Mouse (Mus musculus) spleen, postnatal 14 days (tissue): ENCODE measurements around the gene Ints3.

Source experiments
- DNase-seq, 2 experiments: peaks; one replicate each; pipeline ENCODE4 v3.0.0; 2021 to 2022; ENCODE audit warnings: low spot score in 2 of 2

Ints3 gene

GRCm38 (mm10) chr3:90391004-90391403, 42.4 kb downstream of the Ints3 start:
- DNase-seq: no peak

GRCm38 (mm10) chr3:90389511-90390490, 43.6 kb downstream of the Ints3 start, which contains the start of gene Slc27a3:
TSS of gene Slc27a3 (minus strand) at chr3:90389938.
- DNase-seq: no peak

GRCm38 (mm10) chr3:90388726-90389510, 44.5 kb downstream of the Ints3 start:
- no peak for DNase-seq

- no peak for DNase-seq
Observed at GRCm38 (mm10) chr3:90388192-90388591, 45.2 kb downstream of the Ints3 start.

GRCm38 (mm10) chr3:90387483-90387882, 45.9 kb downstream of the Ints3 start:
- DNase-seq: no peak

- no peak for DNase-seq
Observed at GRCm38 (mm10) chr3:90386817-90387216, 46.6 kb downstream of the Ints3 start.

- DNase-seq: no peak
Observed at GRCm38 (mm10) chr3:90384851-90385375, 48.5 kb downstream of the Ints3 start.

- peak in 1 of 2 experiments; percentile 28 for DNase-seq
Observed at GRCm38 (mm10) chr3:90383690-90384089, 49.7 kb downstream of the Ints3 start.

- no peak for DNase-seq
Observed at GRCm38 (mm10) chr3:90381727-90382126, 51.7 kb downstream of the Ints3 start.

GRCm38 (mm10) chr3:90378496-90378895, 54.9 kb downstream of the Ints3 start:
- no peak for DNase-seq

- no peak for DNase-seq
Observed at GRCm38 (mm10) chr3:90376247-90376585, 57.2 kb downstream of the Ints3 start.

- no peak for DNase-seq
Observed at GRCm38 (mm10) chr3:90375562-90376246, 57.7 kb downstream of the Ints3 start.

- DNase-seq: no peak
Observed at GRCm38 (mm10) chr3:90374368-90374767, 59.1 kb downstream of the Ints3 start.

- peak in 1 of 2 experiments; percentile 79 for DNase-seq
Observed at GRCm38 (mm10) chr3:90373432-90374028, 59.9 kb downstream of the Ints3 start.

- no peak for DNase-seq
Observed at GRCm38 (mm10) chr3:90372817-90373216, 60.6 kb downstream of the Ints3 start.

GRCm38 (mm10) chr3:90371857-90372256, 61.6 kb downstream of the Ints3 start:
- DNase-seq: no peak

GRCm38 (mm10) chr3:90369041-90369440, 64.4 kb downstream of the Ints3 start:
- no peak for DNase-seq

GRCm38 (mm10) chr3:90367001-90367632, 66.3 kb downstream of the Ints3 start:
- no peak for DNase-seq

- no peak for DNase-seq
Observed at GRCm38 (mm10) chr3:90362346-90362745, 71.1 kb downstream of the Ints3 start.

- DNase-seq: no peak
Observed at GRCm38 (mm10) chr3:90361476-90361875, 71.9 kb downstream of the Ints3 start.

- DNase-seq: no peak
Observed at GRCm38 (mm10) chr3:90359230-90359629, 74.2 kb downstream of the Ints3 start.
